Comparison of ENCODE assay signal across 8 mouse cellular contexts in the genomic region with DNA sequence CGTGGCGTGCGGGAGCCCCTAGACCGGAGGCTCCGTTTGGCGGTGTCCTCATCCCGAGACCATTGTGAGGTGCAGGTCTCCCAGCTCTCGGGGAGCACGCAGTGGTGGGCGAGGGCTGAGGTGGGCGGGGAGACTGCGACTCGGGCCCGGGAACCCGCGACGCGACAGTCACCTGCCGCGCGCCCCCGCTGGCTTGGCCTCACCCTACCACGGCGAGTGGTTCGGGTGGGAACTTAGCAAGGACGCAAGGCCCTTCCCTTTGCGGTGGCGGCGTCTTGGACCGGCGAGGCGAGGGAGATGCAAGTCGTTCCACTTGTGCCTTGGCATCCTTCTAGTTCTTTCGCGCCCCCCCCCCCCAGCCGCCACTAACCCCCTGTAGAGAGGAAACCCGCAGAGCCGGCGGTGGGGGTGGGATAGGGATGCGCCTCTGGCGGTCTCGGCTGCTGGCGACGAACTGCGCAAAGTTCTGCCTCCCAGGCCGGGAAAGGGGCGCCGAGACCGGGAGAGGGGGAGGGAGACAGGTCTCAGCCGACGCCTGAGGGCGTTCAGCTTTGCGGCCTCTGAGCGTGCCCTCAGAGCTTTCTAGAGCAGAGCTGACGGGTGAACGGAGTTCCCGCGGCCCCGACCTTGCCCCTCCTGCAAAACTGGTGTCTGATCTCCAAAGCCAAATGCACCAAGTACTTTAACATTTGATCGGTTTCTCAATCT. TPM values are rescaled to one million over a fixed set of nuclear protein-coding genes. Genes with fewer than 3 reads are reported as not detected.
A peak's percentile ranks its signal among the peaks of the same experiment; 100 is the strongest.
DNase-seq lines count a peak whose midpoint lies in the region; ATAC-seq and TF ChIP-seq lines count a peak whose summit lies in the region.

No protein-coding gene starts in this region.

- H3K9ac ChIP-seq in heart, embryonic 11.5 days (ENCODE audit: low read depth, low read length), result peak overlapping the region; percentile 89
- peak overlapping the region; percentile 75 for H3K9ac ChIP-seq in kidney, postnatal 0 days (ENCODE audit: low read depth, low read length)
- peak overlapping the region; percentile 81 for H3K9ac ChIP-seq in liver, postnatal 0 days (replicated peaks)
- peak overlapping the region; percentile 79 for H3K9ac ChIP-seq in neural tube, embryonic 12.5 days
- peak overlapping the region; percentile 80 for H3K9ac ChIP-seq in stomach, postnatal 0 days (ENCODE audit: low read length)

- H3K27me3 ChIP-seq in embryonic facial prominence, embryonic 10.5 days (replicated peaks; ENCODE audit: low read depth, poor library complexity, severe bottlenecking), result no peaks in the 10 kb centered on the region
- no peaks in the 10 kb centered on the region for H3K27me3 ChIP-seq in heart, embryonic 11.5 days (ENCODE audit: control insufficient read depth, insufficient read depth, low read length)
- no peaks in the 10 kb centered on the region for H3K27me3 ChIP-seq in kidney, postnatal 0 days (ENCODE audit: insufficient read depth, low read length)
- no peaks in the 10 kb centered on the region for H3K27me3 ChIP-seq in liver, postnatal 0 days (ENCODE audit: insufficient read depth, low read length)
- no peaks in the 10 kb centered on the region for H3K27me3 ChIP-seq in neural tube, embryonic 12.5 days (replicated peaks)
- no peaks in the 10 kb centered on the region for H3K27me3 ChIP-seq in stomach, postnatal 0 days (ENCODE audit: control insufficient read depth, insufficient read depth, low read length)

- TF ChIP-seq CTCF in kidney, postnatal 0 days (IDR thresholded peaks at IDR 0.05; ENCODE audit: low read depth), result no peak
- TF ChIP-seq CTCF in liver, postnatal 0 days (IDR thresholded peaks at IDR 0.05; ENCODE audit: low read depth), result no peak
- TF ChIP-seq CTCF in stomach, postnatal 0 days (IDR thresholded peaks at IDR 0.05; ENCODE audit: low read depth), result no peak

- DNase-seq in B cell, adult 2 months, result peak; percentile 67 to 71
- peak; percentile 56 for DNase-seq in adipocyte (ENCODE audit: low spot score)
- peak; percentile 74 for DNase-seq in embryonic facial prominence, embryonic 10.5 days (ENCODE audit: low spot score)
- DNase-seq in kidney, postnatal 0 days (ENCODE audit: low spot score), result peak; percentile 54
- peak; percentile 68 for DNase-seq in liver, postnatal 0 days
- DNase-seq in stomach, postnatal 0 days (ENCODE audit: low spot score), result peak; percentile 64

- H3K4me1 ChIP-seq in embryonic facial prominence, embryonic 10.5 days, result peaks cover 16% of the 10 kb centered on the region
- H3K4me1 ChIP-seq in heart, embryonic 11.5 days (ENCODE audit: control insufficient read depth, insufficient read depth, low read length), result peaks cover 11% of the 10 kb centered on the region
- H3K4me1 ChIP-seq in kidney, postnatal 0 days (replicated peaks; ENCODE audit: insufficient read depth, low read length), result 0 out of 2 replicates have a peak, but pooled peaks cover 7% of the 10 kb centered on the region
- peaks cover 14% of the 10 kb centered on the region for H3K4me1 ChIP-seq in liver, postnatal 0 days (ENCODE audit: insufficient read depth)
- H3K4me1 ChIP-seq in neural tube, embryonic 12.5 days, result peaks cover 16% of the 10 kb centered on the region
- 0 out of 2 replicates have a peak, but pooled peaks cover 3% of the 10 kb centered on the region for H3K4me1 ChIP-seq in stomach, postnatal 0 days (replicated peaks; ENCODE audit: control insufficient read depth, insufficient read depth)

- peaks cover 3% of the 10 kb centered on the region; the same call in 1 of the 2 replicates for H3K9me3 ChIP-seq in embryonic facial prominence, embryonic 10.5 days
- no peaks in the 10 kb centered on the region for H3K9me3 ChIP-seq in heart, embryonic 11.5 days (replicated peaks; ENCODE audit: control insufficient read depth, low read length)
- H3K9me3 ChIP-seq in kidney, postnatal 0 days (replicated peaks; ENCODE audit: low read length), result no peaks in the 10 kb centered on the region
- H3K9me3 ChIP-seq in liver, postnatal 0 days (ENCODE audit: low read length), result no peaks in the 10 kb centered on the region
- H3K9me3 ChIP-seq in neural tube, embryonic 12.5 days, result no peaks in the 10 kb centered on the region
- no peaks in the 10 kb centered on the region for H3K9me3 ChIP-seq in stomach, postnatal 0 days (ENCODE audit: control insufficient read depth, low read length)

- peak overlapping the region; percentile 87 for H3K27ac ChIP-seq in embryonic facial prominence, embryonic 10.5 days (replicated peaks)
- H3K27ac ChIP-seq in heart, embryonic 11.5 days (ENCODE audit: low read depth, low read length), result peak overlapping the region; percentile 89
- peak overlapping the region; percentile 85 for H3K27ac ChIP-seq in kidney, postnatal 0 days
- peak overlapping the region; percentile 79 for H3K27ac ChIP-seq in liver, postnatal 0 days (ENCODE audit: low read depth)
- peak overlapping the region; percentile 67 for H3K27ac ChIP-seq in neural tube, embryonic 12.5 days
- peak overlapping the region; percentile 87 for H3K27ac ChIP-seq in stomach, postnatal 0 days (replicated peaks)

- peak; percentile 35 for ATAC-seq in heart, embryonic 11.5 days (replicated peaks; ENCODE audit: insufficient number of reproducible peaks, low FRiP score, low TSS enrichment)
- ATAC-seq in kidney, postnatal 0 days (replicated peaks; ENCODE audit: low FRiP score, low read depth), result peak; percentile 0; the same call in 1 of the 2 replicates
- peak; percentile 24 for ATAC-seq in liver, postnatal 0 days
- ATAC-seq in neural tube, embryonic 12.5 days (ENCODE audit: low FRiP score, low read depth), result peak; percentile 14
- peak; percentile 24 for ATAC-seq in stomach, postnatal 0 days (ENCODE audit: low FRiP score, low TSS enrichment)

- H3K4me2 ChIP-seq in heart, embryonic 11.5 days, result peak overlapping the region; percentile 83
- H3K4me2 ChIP-seq in kidney, postnatal 0 days (ENCODE audit: low read length), result peak overlapping the region; percentile 82
- H3K4me2 ChIP-seq in liver, postnatal 0 days (ENCODE audit: low read depth, low read length), result peak overlapping the region; percentile 98
- H3K4me2 ChIP-seq in neural tube, embryonic 12.5 days (replicated peaks), result peak overlapping the region; percentile 78
- peak overlapping the region; percentile 91 for H3K4me2 ChIP-seq in stomach, postnatal 0 days (replicated peaks; ENCODE audit: low read depth)

- no peaks in the 10 kb centered on the region for H3K36me3 ChIP-seq in embryonic facial prominence, embryonic 10.5 days (replicated peaks)
- H3K36me3 ChIP-seq in heart, embryonic 11.5 days (ENCODE audit: control insufficient read depth, insufficient read depth, low read length), result no peaks in the 10 kb centered on the region
- no peaks in the 10 kb centered on the region for H3K36me3 ChIP-seq in kidney, postnatal 0 days (ENCODE audit: insufficient read depth, low read length)
- H3K36me3 ChIP-seq in liver, postnatal 0 days (replicated peaks; ENCODE audit: insufficient read depth, low read length), result no peaks in the 10 kb centered on the region
- H3K36me3 ChIP-seq in neural tube, embryonic 12.5 days, result no peaks in the 10 kb centered on the region
- no peaks in the 10 kb centered on the region for H3K36me3 ChIP-seq in stomach, postnatal 0 days (ENCODE audit: control insufficient read depth, insufficient read depth, low read length)

- no peak for TF ChIP-seq EP300 in liver, postnatal 0 days (IDR thresholded peaks at IDR 0.05; ENCODE audit: low read depth)
- no peak for TF ChIP-seq EP300 in stomach, postnatal 0 days (optimal IDR thresholded peaks at IDR 0.05)

- WGBS in embryonic facial prominence, embryonic 10.5 days, result under 1% methylated on average over 60 of the region's 60 CpGs
- under 1% methylated on average over 52 of the region's 60 CpGs for WGBS in heart, embryonic 11.5 days (ENCODE audit: insufficient replicate concordance)
- WGBS in kidney, postnatal 0 days, result under 1% methylated on average over 59 of the region's 60 CpGs
- 0% methylated on average over 59 of the region's 60 CpGs for WGBS in liver, postnatal 0 days (ENCODE audit: insufficient replicate concordance)
- WGBS in neural tube, embryonic 12.5 days, result under 1% methylated on average over 59 of the region's 60 CpGs
- under 1% methylated on average over 43 of the region's 60 CpGs for WGBS in stomach, postnatal 0 days

- H3K4me3 ChIP-seq in embryonic facial prominence, embryonic 10.5 days, result peak overlapping the region; percentile 81
- H3K4me3 ChIP-seq in heart, embryonic 11.5 days (ENCODE audit: low read depth, low read length), result peak overlapping the region; percentile 86
- H3K4me3 ChIP-seq in kidney, postnatal 0 days (replicated peaks; ENCODE audit: low read depth, low read length), result peak overlapping the region; percentile 88
- H3K4me3 ChIP-seq in liver, postnatal 0 days (ENCODE audit: low read depth, low read length), result peak overlapping the region; percentile 89
- peak overlapping the region; percentile 76 for H3K4me3 ChIP-seq in neural tube, embryonic 12.5 days
- peak overlapping the region; percentile 87 for H3K4me3 ChIP-seq in stomach, postnatal 0 days (ENCODE audit: low read depth, low read length)

RNA-seq across cellular contexts. Expression of gene Nmt2, which starts 0.6 kb away (rescaled TPM):
- polyA plus RNA-seq in embryonic facial prominence, embryonic 10.5 days (2016; fragmentation: Nextera tagmentation; extraction: Ambion mirVana), result 50.3 and 50.8 TPM in 2 replicates
- polyA plus RNA-seq in heart, embryonic 11.5 days (2014; fragmentation: Nextera tagmentation; extraction: Ambion mirVana), result 38.2 and 40.2 TPM in 2 replicates
- polyA plus RNA-seq in kidney, postnatal 0 days (2015; fragmentation: Nextera tagmentation; extraction: Ambion mirVana), result 34.9 and 40.1 TPM in 2 replicates
- 17.1 and 17.4 TPM in 2 replicates for polyA plus RNA-seq in liver, postnatal 0 days (2015; fragmentation: Nextera tagmentation; extraction: Ambion mirVana)
- 55.4 and 57.9 TPM in 2 replicates for polyA plus RNA-seq in neural tube, embryonic 12.5 days (2016; fragmentation: Nextera tagmentation; extraction: Ambion mirVana)
- 23.8 and 24.0 TPM in 2 replicates for polyA plus RNA-seq in stomach, postnatal 0 days (2015; fragmentation: Nextera tagmentation; extraction: Ambion mirVana)

RNA-seq across cellular contexts. Expression of gene Rpp38, which starts 47.8 kb away (rescaled TPM):
- polyA plus RNA-seq in embryonic facial prominence, embryonic 10.5 days (2016; fragmentation: Nextera tagmentation; extraction: Ambion mirVana), result 19.0 and 20.5 TPM in 2 replicates
- 14.4 and 16.2 TPM in 2 replicates for polyA plus RNA-seq in heart, embryonic 11.5 days (2014; fragmentation: Nextera tagmentation; extraction: Ambion mirVana)
- polyA plus RNA-seq in kidney, postnatal 0 days (2015; fragmentation: Nextera tagmentation; extraction: Ambion mirVana), result 25.2 and 25.6 TPM in 2 replicates
- 10.2 and 10.3 TPM in 2 replicates for polyA plus RNA-seq in liver, postnatal 0 days (2015; fragmentation: Nextera tagmentation; extraction: Ambion mirVana)
- polyA plus RNA-seq in neural tube, embryonic 12.5 days (2016; fragmentation: Nextera tagmentation; extraction: Ambion mirVana), result 12.3 and 13.8 TPM in 2 replicates
- 17.2 and 20.3 TPM in 2 replicates for polyA plus RNA-seq in stomach, postnatal 0 days (2015; fragmentation: Nextera tagmentation; extraction: Ambion mirVana)

RNA-seq across cellular contexts. Expression of gene Acbd7, which starts 51.3 kb away (rescaled TPM):
- 0.31 and 0.41 TPM in 2 replicates for polyA plus RNA-seq in embryonic facial prominence, embryonic 10.5 days (2016; fragmentation: Nextera tagmentation; extraction: Ambion mirVana)
- 0.33 TPM in 1 of 2 replicates, not detected in the other for polyA plus RNA-seq in heart, embryonic 11.5 days (2014; fragmentation: Nextera tagmentation; extraction: Ambion mirVana)
- 1.0 and 1.5 TPM in 2 replicates for polyA plus RNA-seq in kidney, postnatal 0 days (2015; fragmentation: Nextera tagmentation; extraction: Ambion mirVana)
- 0.29 TPM in 1 of 2 replicates, not detected in the other for polyA plus RNA-seq in liver, postnatal 0 days (2015; fragmentation: Nextera tagmentation; extraction: Ambion mirVana)
- 1.1 TPM in 1 of 2 replicates, not detected in the other for polyA plus RNA-seq in neural tube, embryonic 12.5 days (2016; fragmentation: Nextera tagmentation; extraction: Ambion mirVana)
- polyA plus RNA-seq in stomach, postnatal 0 days (2015; fragmentation: Nextera tagmentation; extraction: Ambion mirVana), result 0.25 and 1.1 TPM in 2 replicates

Comparison
In these comparisons a context has a peak if more than half of its experiments do, and no peak if none do; other contexts are left out.
1. Peak in every context shown above with its lines: DNase-seq, ATAC-seq, H3K4me3 ChIP-seq and H3K27ac ChIP-seq.